29 mouse cellular contexts compared by ENCODE assay signal in the genomic region with DNA sequence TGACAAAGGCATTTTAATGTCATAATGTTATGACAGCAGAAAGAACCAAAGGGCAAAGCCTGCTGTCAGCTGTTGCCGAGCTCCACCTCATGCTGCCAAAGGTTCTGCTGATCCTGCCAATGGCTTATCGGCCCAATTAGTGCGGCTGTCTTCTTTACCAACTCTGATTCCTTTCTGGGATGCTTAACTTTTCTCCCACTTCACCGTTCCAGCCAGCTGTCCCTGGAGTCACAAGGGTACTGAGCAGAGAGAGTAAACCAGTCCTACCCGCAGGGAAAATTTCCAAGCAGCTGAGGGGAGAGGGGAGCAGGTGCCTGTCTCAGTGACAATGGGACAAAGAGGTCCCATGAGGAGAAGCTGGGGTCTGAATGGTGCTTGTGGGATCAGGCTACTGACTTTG. TPM values are rescaled to one million over a fixed set of nuclear protein-coding genes. Genes with fewer than 3 reads are reported as not detected.
DNase-seq lines count a peak whose midpoint lies in the region; ATAC-seq lines count a peak whose summit lies in the region.
"Had no signal": no experiment of that assay in that cellular context is flagged by ENCODE, and none has a peak within 500 bp of the region (broad histone marks: within the 10 kb centered on the region; RNA-seq: fewer than 3 reads in every experiment).

No protein-coding gene starts in this region.

- H3K9me3 ChIP-seq in heart, embryonic 12.5 days (replicated peaks): no peaks in the 10 kb centered on the region
- no peaks in the 10 kb centered on the region for H3K9me3 ChIP-seq in heart, embryonic 15.5 days (replicated peaks)
- H3K9me3 ChIP-seq: embryonic facial prominence, embryonic 12.5 days; forebrain, embryonic 13.5 days; G1E; hindbrain, embryonic 13.5 days; midbrain, embryonic 15.5 days had no signal

- H3K27ac ChIP-seq in heart, embryonic 12.5 days (ENCODE audit: poor library complexity, severe bottlenecking): peak overlapping the region; percentile 97
- H3K27ac ChIP-seq in heart, embryonic 15.5 days: peak overlapping the region; percentile 90
- H3K27ac ChIP-seq: embryonic facial prominence, embryonic 12.5 days; forebrain, embryonic 13.5 days; hindbrain, embryonic 13.5 days; kidney, postnatal 0 days; left cerebral cortex, adult 2 months; midbrain, embryonic 15.5 days had no signal

- ATAC-seq in heart, embryonic 12.5 days (ENCODE audit: insufficient number of reproducible peaks, low FRiP score): no peak
- no peak for ATAC-seq in heart, embryonic 15.5 days (replicated peaks; ENCODE audit: insufficient number of reproducible peaks, insufficient read depth, low FRiP score, low read depth)
- ATAC-seq: forebrain, embryonic 13.5 days; midbrain, embryonic 15.5 days; Patski had no signal

- 53% methylated on average over 5 of the region's 5 CpGs for WGBS in heart, embryonic 12.5 days
- 51% methylated on average over 5 of the region's 5 CpGs for WGBS in heart, embryonic 15.5 days

- DNase-seq in gastrocnemius, postnatal 14 days: peak; percentile 39
- DNase-seq in gastrocnemius, adult 8-10 months (ENCODE audit: low spot score in 2 of 2): no peak
- DNase-seq in heart, adult 18-20 months: no peak
- DNase-seq in skeletal muscle tissue, adult 2 months (ENCODE audit: low read depth, low spot score): peak; percentile 51
- DNase-seq in cerebellum, adult 11-12 months: no peak
- DNase-seq: adrenal gland, adult 2 months; B cell, adult 2 months; cerebellum, adult 11 months; cerebellum, postnatal 10 days; kidney, adult 18-20 months; lung, postnatal 4 days; thymus, postnatal 14 days had no signal

- H3K9ac ChIP-seq in heart, embryonic 12.5 days: peak overlapping the region; percentile 91
- H3K9ac ChIP-seq in heart, embryonic 15.5 days: peak overlapping the region; percentile 64
- H3K9ac ChIP-seq: embryonic facial prominence, embryonic 12.5 days; forebrain, embryonic 13.5 days; hindbrain, embryonic 13.5 days; midbrain, embryonic 15.5 days had no signal

- peak overlapping the region; percentile 73 for H3K4me2 ChIP-seq in heart, embryonic 12.5 days
- peak overlapping the region; percentile 66 for H3K4me2 ChIP-seq in heart, embryonic 15.5 days
- H3K4me2 ChIP-seq: embryonic facial prominence, embryonic 12.5 days; forebrain, embryonic 13.5 days; hindbrain, embryonic 13.5 days; midbrain, embryonic 15.5 days had no signal

- intact Hi-C loops in gastrocnemius, postnatal 14 days (cut with DNase I; ENCODE audit: low total_unique reads): no loop called here

- peak overlapping the region; percentile 54 for H3K4me3 ChIP-seq in heart, embryonic 12.5 days
- H3K4me3 ChIP-seq in heart, embryonic 15.5 days: peak overlapping the region; percentile 50
- H3K4me3 ChIP-seq: embryonic facial prominence, embryonic 12.5 days; forebrain, embryonic 13.5 days; hindbrain, embryonic 13.5 days; left cerebral cortex, adult 2 months; midbrain, embryonic 15.5 days had no signal

- H3K27me3 ChIP-seq in heart, embryonic 12.5 days (replicated peaks): no peaks in the 10 kb centered on the region
- no peaks in the 10 kb centered on the region for H3K27me3 ChIP-seq in heart, embryonic 15.5 days
- H3K27me3 ChIP-seq: CH12.LX; embryonic facial prominence, embryonic 12.5 days; forebrain, embryonic 13.5 days; hindbrain, embryonic 13.5 days; midbrain, embryonic 15.5 days; Patski had no signal

- H3K36me3 ChIP-seq in heart, embryonic 12.5 days: peaks cover 17% of the 10 kb centered on the region
- H3K36me3 ChIP-seq in heart, embryonic 15.5 days: peaks cover 10% of the 10 kb centered on the region
- H3K36me3 ChIP-seq: embryonic facial prominence, embryonic 12.5 days; G1E; hindbrain, embryonic 13.5 days; midbrain, embryonic 15.5 days had no signal

- peaks cover 29% of the 10 kb centered on the region for H3K4me1 ChIP-seq in heart, embryonic 12.5 days (replicated peaks)
- H3K4me1 ChIP-seq in heart, embryonic 15.5 days (replicated peaks): peaks cover 26% of the 10 kb centered on the region
- H3K4me1 ChIP-seq: embryonic facial prominence, embryonic 12.5 days; forebrain, embryonic 13.5 days; hindbrain, embryonic 13.5 days; midbrain, embryonic 15.5 days had no signal

RNA-seq across cellular contexts. Expression of a gene that starts 2.1 kb away (rescaled TPM):
- total RNA-seq in gastrocnemius, postnatal 14 days (2021): 100 to 1,000 TPM; 118 to 208 TPM
- total RNA-seq in gastrocnemius, adult 8-10 months (2022): 100 to 1,000 TPM; 142 to 191 (median 167) TPM
- polyA plus RNA-seq in heart, embryonic 12.5 days (2016; fragmentation: Nextera tagmentation; extraction: Ambion mirVana): 45.3 and 49.3 TPM in 2 replicates
- total RNA-seq in heart, adult 18-20 months (2021): 100 to 1,000 TPM; 861 to 872 TPM
- polyA plus RNA-seq in heart, embryonic 15.5 days (2015; fragmentation: Nextera tagmentation; extraction: Ambion mirVana): 38.2 and 51.2 TPM in 2 replicates
- total RNA-seq: CH12.LX; layer of hippocampus, postnatal 10 days; left cerebral cortex, adult 2 months; left cerebral cortex, postnatal 36 days; megakaryocyte-erythroid progenitor cell, adult 5-6 weeks had no signal
- polyA plus RNA-seq: adrenal gland, adult 2 months; cortical plate, adult 2 months; forebrain, embryonic 13.5 days; G1E; hindbrain, embryonic 13.5 days; kidney, postnatal 0 days; midbrain, embryonic 15.5 days; neural tube, embryonic 14.5 days; Patski; stomach, embryonic 14.5 days had no signal

Comparison
In these comparisons a context has a peak if more than half of its experiments do, and no peak if none do; other contexts are left out.
1. DNase-seq: peak in gastrocnemius, postnatal 14 days (single experiment) and skeletal muscle tissue, adult 2 months (single experiment); none in gastrocnemius, adult 8-10 months (0 of 2), heart, adult 18-20 months (0 of 2) and cerebellum, adult 11-12 months (single experiment).
2. RNA of a gene that starts 2.1 kb away (total RNA-seq): 861 to 872 TPM in heart, adult 18-20 months; 118 to 208 TPM in gastrocnemius, postnatal 14 days and 142 to 191 TPM in gastrocnemius, adult 8-10 months; every median in the first group is over 4 times any median in the second.